Mouse (Mus musculus): ENCODE results near the gene Zfp57. TPM values are rescaled to one million over a fixed set of nuclear protein-coding genes. Genes with fewer than 3 reads are reported as not detected.

The Zfp57 gene
- not detected in 2 replicates for total RNA-seq (2012; rRNA removed)
- polyA plus RNA-seq (2012; ENCODE audit: insufficient read depth in 1 of 2, insufficient read length in 2 of 2, low read depth in 1 of 2, low replicate concordance in 2 of 2, missing spikeins in 1 of 2), result not detected

GRCm38 (mm10) chr17:37000863-37001262, at the start of gene Zfp57:
TSS of gene Zfp57 (plus strand) at chr17:37001163.
- Histone ChIP-seq H3K27me3 (ENCODE audit: control insufficient read depth in 1 of 2, insufficient read depth in 2 of 2, low read length in 2 of 2) (peaks cover 0 to 2% of the 10 kb centered on the region in 2 experiments; a peak in 2 of 4 replicates), H3K9me3 (replicated peaks; ENCODE audit: insufficient read depth, low read length) (no peaks in the 10 kb centered on the region), H3K4me3 (ENCODE audit: control insufficient read depth in 1 of 2, insufficient read depth in 1 of 2, low read depth in 2 of 2, low read length in 2 of 2) (no peak within 1 kb of the TSS), H3K9ac (ENCODE audit: control insufficient read depth, low read depth, low read length, poor library complexity, severe bottlenecking) (no peak within 1 kb of the TSS), H3K79me2 (ENCODE audit: control insufficient read depth, insufficient read depth, low read length, poor library complexity) (no peaks in the 10 kb centered on the region), H3K27ac (ENCODE audit: control insufficient read depth, low read depth, low read length) (no peak within 1 kb of the TSS), H3K36me3 (ENCODE audit: control insufficient read depth in 1 of 2, insufficient read depth in 2 of 2, low read length in 2 of 2) (no peaks in the 10 kb centered on the region), H3K4me1 (ENCODE audit: control insufficient read depth in 1 of 2, insufficient read depth in 2 of 2, low read length in 2 of 2) (no peaks in the 10 kb centered on the region)
- TF ChIP-seq KAT2A (conservative IDR thresholded peaks at IDR 0.05; ENCODE audit: low read depth, low read length), result no peak
- TF ChIP-seq TAL1 (IDR thresholded peaks at IDR 0.05; ENCODE audit: low read length), result no peak
- TF ChIP-seq ZNF384 (IDR thresholded peaks at IDR 0.05; ENCODE audit: low read depth, low read length), result no peak
- TF ChIP-seq EP300 (IDR thresholded peaks at IDR 0.05; ENCODE audit: low read depth in 1 of 2, low read length in 2 of 2), result no peak
- TF ChIP-seq UBTF (IDR thresholded peaks at IDR 0.05; ENCODE audit: borderline replicate concordance, insufficient read depth, low read depth, low read length), result no peak
- no peak for TF ChIP-seq ZKSCAN1 (IDR thresholded peaks at IDR 0.05; ENCODE audit: low read depth, low read length)
- TF ChIP-seq MAZ (IDR thresholded peaks at IDR 0.05; ENCODE audit: low read depth, low read length), result no peak
- TF ChIP-seq MEF2A (IDR thresholded peaks at IDR 0.05; ENCODE audit: extremely low read depth, insufficient replicate concordance, low read depth, low read length, poor library complexity, severe bottlenecking), result no peak
- TF ChIP-seq BHLHE40 (IDR thresholded peaks at IDR 0.05; ENCODE audit: borderline replicate concordance, low read depth, low read length), result no peak
- TF ChIP-seq E2F4 (IDR thresholded peaks at IDR 0.05; ENCODE audit: borderline replicate concordance, low read depth, low read length), result no peak
- TF ChIP-seq JUND (IDR thresholded peaks at IDR 0.05; ENCODE audit: low read depth, low read length), result no peak
- TF ChIP-seq HCFC1 (IDR thresholded peaks at IDR 0.05; ENCODE audit: low read depth, low read length), result no peak
- no peak for TF ChIP-seq USF1 (IDR thresholded peaks at IDR 0.05; ENCODE audit: low read depth, low read length)
- no peak for DNase-seq (ENCODE audit: low read depth, low spot score)

- peaks cover 15% of the 10 kb centered on the region for H3K79me2 ChIP-seq (ENCODE audit: control insufficient read depth, insufficient read depth, low read length, poor library complexity)
- TF ChIP-seq TAL1 (IDR thresholded peaks at IDR 0.05; ENCODE audit: low read length), result no peak
- no peak for TF ChIP-seq E2F4 (IDR thresholded peaks at IDR 0.05; ENCODE audit: borderline replicate concordance, low read depth, low read length)
- no peak for TF ChIP-seq SMC3 (IDR thresholded peaks at IDR 0.05; ENCODE audit: low read depth, low read length)
- TF ChIP-seq CHD1 (IDR thresholded peaks at IDR 0.05; ENCODE audit: low read depth, low read length), result no peak
- no peak for TF ChIP-seq MAFK (IDR thresholded peaks at IDR 0.05; ENCODE audit: borderline replicate concordance, low read depth, low read length)
- TF ChIP-seq JUND (IDR thresholded peaks at IDR 0.05; ENCODE audit: low read depth, low read length), result no peak
- TF ChIP-seq CTCF (IDR thresholded peaks at IDR 0.05 in 2 of 3, conservative IDR thresholded peaks at IDR 0.05 in 1 of 3; ENCODE audit: control insufficient read depth in 1 of 3, insufficient read depth in 1 of 3, low read depth in 2 of 3, low read length in 3 of 3, poor library complexity in 1 of 3, severe bottlenecking in 1 of 3), result no peak
- TF ChIP-seq HCFC1 (IDR thresholded peaks at IDR 0.05; ENCODE audit: low read depth, low read length), result no peak
- no peak for TF ChIP-seq POLR2A (IDR thresholded peaks at IDR 0.05; ENCODE audit: control insufficient read depth in 1 of 2, insufficient read depth in 1 of 2, low read depth in 1 of 2, low read length in 2 of 2, poor library complexity in 1 of 2)
- TF ChIP-seq TBP (IDR thresholded peaks at IDR 0.05; ENCODE audit: low read depth, low read length), result no peak
- no peak for TF ChIP-seq MEF2A (IDR thresholded peaks at IDR 0.05; ENCODE audit: extremely low read depth, insufficient replicate concordance, low read depth, low read length, poor library complexity, severe bottlenecking)
- no peak for TF ChIP-seq RAD21 (IDR thresholded peaks at IDR 0.05; ENCODE audit: low read depth, low read length)
- H3K9ac ChIP-seq (ENCODE audit: control insufficient read depth, low read depth, low read length, poor library complexity, severe bottlenecking), result no peak overlapping the region
- H3K27me3 ChIP-seq (ENCODE audit: control insufficient read depth in 1 of 2, insufficient read depth in 2 of 2, low read length in 2 of 2), result no peaks in the 10 kb centered on the region
- no peak for DNase-seq (ENCODE audit: low read depth, low spot score)
- H3K36me3 ChIP-seq (ENCODE audit: control insufficient read depth in 1 of 2, insufficient read depth in 2 of 2, low read length in 2 of 2), result peaks cover 0 to 9% of the 10 kb centered on the region in 2 experiments; a peak in 2 of 4 replicates
- H3K4me3 ChIP-seq (ENCODE audit: control insufficient read depth in 1 of 2, insufficient read depth in 1 of 2, low read depth in 2 of 2, low read length in 2 of 2), result no peak overlapping the region
- no peaks in the 10 kb centered on the region; a peak in 1 of 4 replicates for H3K4me1 ChIP-seq (ENCODE audit: control insufficient read depth in 1 of 2, insufficient read depth in 2 of 2, low read length in 2 of 2)
- H3K27ac ChIP-seq (ENCODE audit: control insufficient read depth, low read depth, low read length), result no peak overlapping the region
- no peaks in the 10 kb centered on the region for H3K9me3 ChIP-seq (replicated peaks; ENCODE audit: insufficient read depth, low read length)
These were observed 48.3 kb upstream of the Zfp57 start for GRCm38 (mm10) chr17:36952631-36953030.

Data from MEL (cell line).